Mouse (Mus musculus): ENCODE results near the gene Ep400.
A peak's percentile ranks its signal among the peaks of the same experiment; 100 is the strongest.

Ep400 gene

DNA sequence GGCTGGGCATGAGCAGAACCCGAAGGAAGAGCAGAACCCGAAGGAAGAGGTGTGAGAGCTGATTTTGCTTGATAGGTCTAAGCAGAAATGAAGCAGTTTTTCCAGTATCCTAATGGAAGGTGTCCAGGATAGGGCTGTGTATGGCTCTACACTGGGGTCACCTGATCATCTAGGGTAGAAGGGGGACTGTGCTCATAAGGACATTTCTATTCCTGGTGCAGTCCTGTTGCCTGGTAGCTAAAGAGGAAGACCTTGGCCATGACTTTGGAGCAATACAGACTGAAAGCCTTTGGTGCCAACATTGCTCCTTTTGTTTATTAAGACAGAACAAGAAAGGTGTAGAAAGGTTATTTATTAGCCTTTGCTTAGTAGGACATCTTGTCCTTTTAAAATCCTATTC lies 106.5 kb downstream of the Ep400 start:
- DNase-seq = no peak

- no peak for DNase-seq
Measured at GRCm38 (mm10) chr5:110659682-110660081, 110.8 kb downstream of the Ep400 start.

DNA sequence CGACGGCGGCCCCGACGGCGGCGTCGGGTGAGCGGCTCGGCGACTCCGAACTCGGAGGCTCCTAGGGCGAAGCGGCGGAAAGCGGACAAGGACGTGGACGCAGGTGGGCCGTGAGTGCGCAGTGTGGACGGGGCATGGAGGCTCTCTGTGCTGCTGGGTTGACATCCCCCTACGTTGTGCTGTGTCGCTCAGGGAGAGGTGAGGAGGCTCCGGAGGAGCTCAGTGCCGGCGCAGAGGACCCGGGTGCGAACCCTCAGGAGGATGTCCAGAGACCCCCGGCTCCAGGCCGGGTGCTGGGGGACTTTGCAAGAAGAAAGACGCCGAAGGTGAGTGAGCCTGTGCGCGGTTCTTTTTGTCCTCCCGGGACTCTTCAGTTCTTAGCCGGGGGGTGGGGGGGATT lies 116.8 kb downstream of the Ep400 start:
- no peak for DNase-seq

- DNase-seq = peak; percentile 99
Measured at GRCm38 (mm10) chr5:110652719-110653648, 117.5 kb downstream of the Ep400 start, which contains the start of the genes Noc4l and Ddx51. Noc4l (minus strand) TSS chr5:110653417. Ddx51 (plus strand) TSS chr5:110653451.

DNA sequence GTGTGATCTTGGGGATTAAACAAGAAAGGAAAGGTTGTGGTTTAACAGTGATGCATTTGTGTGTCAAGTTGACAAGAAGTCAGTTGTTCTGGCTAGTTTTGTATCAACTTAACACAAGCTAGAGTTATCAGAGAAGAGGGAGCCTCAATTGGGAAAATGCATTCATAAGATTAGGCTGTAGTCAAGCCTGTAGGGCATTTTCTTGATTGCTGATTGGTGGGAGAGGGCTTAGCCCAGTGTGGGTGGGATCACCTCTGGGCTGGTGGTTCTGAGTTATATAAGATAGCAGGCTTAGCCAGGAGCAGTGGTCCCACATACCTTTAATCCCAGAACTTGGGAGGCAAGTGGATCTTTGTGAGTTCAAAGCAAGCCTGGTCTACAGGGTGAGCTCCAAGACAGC lies 124.1 kb downstream of the Ep400 start:
- DNase-seq = no peak

GRCm38 (mm10) chr5:110639459-110639858 lies 131.1 kb downstream of the Ep400 start:
- peak; percentile 62 for DNase-seq

DNA sequence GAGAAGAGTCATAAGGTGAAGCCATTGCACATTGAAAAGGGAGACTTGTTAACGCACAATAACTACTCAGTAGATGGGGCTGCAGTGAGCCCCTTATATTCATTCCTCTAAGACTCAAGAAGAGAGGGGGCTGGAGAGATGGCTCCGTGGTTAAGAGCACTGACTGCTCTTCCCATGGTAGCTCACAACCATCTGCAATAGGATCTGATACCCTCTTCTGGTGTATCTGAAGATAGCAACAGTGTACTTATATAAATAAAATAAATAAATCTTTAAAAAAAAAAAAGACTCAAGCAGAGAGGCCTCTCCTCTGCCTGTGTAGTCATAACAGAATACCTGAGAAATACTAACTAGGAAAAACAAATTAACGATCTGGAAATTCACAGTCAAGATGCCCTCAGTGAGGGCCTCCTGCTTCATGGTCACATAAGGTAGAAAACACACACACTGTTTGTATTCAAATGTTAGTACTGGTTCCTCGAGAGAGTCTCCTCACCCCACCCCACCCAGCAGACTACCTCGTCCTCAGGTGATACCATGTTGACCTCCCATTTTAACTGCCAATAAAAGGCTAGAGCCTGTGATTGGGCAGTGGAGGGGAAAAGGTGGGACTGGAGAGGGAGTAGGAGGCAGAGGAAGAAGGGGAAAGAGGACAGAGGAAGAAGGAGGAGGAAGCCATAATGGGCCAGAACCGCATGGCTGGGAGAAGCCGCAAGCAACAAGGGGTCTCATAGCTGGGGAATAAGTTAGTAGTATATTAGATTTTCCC lies 132.0 kb downstream of the Ep400 start:
- no peak for DNase-seq

- DNase-seq = no peak
Measured at GRCm38 (mm10) chr5:110635951-110636707, 134.4 kb downstream of the Ep400 start.

DNA sequence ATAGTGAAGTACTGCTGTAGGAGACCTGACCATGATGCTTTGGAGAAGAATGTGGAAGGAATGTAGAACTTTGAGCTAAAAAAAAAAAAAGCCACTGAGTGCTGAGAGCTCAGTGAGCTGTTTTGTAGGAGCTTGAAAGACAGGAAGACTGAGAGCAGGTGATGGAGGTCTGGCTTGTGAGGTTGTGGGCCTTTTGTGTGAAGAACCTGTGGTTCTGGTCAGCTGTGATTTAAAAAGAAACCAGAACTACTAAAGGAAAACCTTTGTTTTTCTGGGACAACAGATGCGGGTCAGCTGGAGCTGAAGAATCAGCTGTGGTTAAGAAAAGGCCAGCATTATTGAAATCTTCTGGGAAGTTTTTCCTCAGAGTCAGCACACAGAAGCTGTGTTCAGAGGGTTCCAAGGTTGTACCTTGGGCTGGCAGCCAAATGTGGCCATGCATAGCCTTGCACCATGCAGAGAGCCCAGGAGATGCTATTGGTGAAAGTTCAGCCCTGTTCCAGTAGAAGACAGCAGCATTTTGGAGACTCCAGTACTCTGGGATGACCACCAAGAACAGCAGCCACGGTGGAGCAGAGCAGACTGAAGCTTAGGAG lies 140.9 kb downstream of the Ep400 start:
- no peak for DNase-seq

GRCm38 (mm10) chr5:110628156-110628555 lies 142.4 kb downstream of the Ep400 start:
- DNase-seq = no peak

- DNase-seq = no peak
Measured at GRCm38 (mm10) chr5:110627351-110627750, 143.2 kb downstream of the Ep400 start.

- DNase-seq = no peak
Measured at GRCm38 (mm10) chr5:110624319-110624718, 146.2 kb downstream of the Ep400 start.

DNA sequence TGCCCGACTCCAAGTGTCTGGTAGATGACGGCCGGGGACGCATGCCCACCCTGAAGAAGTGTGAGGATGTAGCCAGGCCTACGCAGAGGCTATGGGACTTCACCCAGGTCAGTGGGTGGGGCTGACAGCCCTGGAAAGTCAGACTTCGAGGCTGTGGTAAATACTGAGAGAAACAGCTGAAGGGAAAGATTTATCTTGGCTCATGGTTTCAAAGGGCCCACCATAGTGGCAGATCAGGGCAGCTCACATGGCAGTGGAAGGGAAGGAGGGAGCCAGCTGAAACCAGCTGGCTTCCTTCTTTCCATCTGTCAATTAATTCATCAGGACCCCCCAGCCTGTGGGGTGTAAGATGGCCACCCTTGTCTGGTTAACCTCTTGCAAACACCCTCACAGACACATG lies 151.3 kb downstream of the Ep400 start:
- no peak for DNase-seq
